Mouse (Mus musculus): ENCODE results near the gene Krt15. TPM values are rescaled to one million over a fixed set of nuclear protein-coding genes. Genes with fewer than 3 reads are reported as not detected.

Gene Krt15
- total RNA-seq (2021), result not detected
- long read RNA-seq, experiment 1, result 0 reads
- long read RNA-seq, experiment 2, result 0 reads

DNA sequence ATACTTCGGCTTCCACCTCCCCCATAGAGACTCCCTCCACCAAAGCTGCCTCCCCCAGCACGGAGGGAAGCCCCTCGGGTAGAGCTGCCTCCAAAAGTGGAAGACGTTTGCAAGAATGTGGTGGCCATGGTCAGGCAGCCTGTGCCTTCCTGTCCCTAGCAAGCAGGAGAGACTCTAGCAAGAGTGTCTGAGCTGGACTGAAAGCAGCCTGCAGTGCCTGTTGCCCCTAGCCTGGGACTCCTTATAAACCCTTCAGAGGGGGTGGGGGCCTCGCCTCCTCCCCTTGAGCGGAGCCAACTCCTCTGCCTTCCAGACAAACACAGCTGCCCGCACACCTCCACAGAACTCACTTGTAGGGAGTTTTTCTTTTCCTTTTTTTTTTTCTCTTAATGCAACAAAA is at the start of gene Krt15:
Gene Krt15, minus strand, starts transcription at position 198 of the 400 bp plus-strand sequence.
- no peak for TF ChIP-seq CTCF (IDR thresholded peaks at IDR 0.05)
- intact Hi-C loops (cut with DNase I), result no loop called here
- Histone ChIP-seq H3K27ac (no peak within 1 kb of the TSS), H3K4me3 (no peak within 1 kb of the TSS)
- no peak for DNase-seq

DNA sequence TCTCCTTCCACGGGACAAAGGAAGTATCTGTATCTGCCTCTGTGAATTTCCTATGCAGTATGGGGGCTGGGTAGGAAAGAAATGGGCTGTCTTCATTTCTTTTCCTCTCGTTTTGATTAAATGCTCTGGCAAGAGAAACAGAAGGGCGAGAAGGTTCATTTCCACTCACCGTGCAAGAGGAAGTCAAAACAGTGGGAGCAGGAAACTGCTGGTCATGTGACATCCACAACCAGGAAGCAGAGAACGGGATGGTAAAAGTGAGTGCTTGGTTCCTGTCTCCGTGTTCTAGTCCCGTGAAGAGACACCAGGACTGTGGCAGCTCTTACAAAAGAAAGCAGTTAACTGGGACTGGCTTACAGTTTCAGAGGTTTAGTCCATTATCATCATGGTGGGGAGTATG is 46.0 kb upstream of the Krt15 start:
- no peak overlapping the region for H3K4me3 ChIP-seq
- intact Hi-C loops (cut with DNase I), result no loop called here
- no peak for DNase-seq
- H3K27ac ChIP-seq, result no peak overlapping the region
- TF ChIP-seq CTCF (IDR thresholded peaks at IDR 0.05), result no peak

DNA sequence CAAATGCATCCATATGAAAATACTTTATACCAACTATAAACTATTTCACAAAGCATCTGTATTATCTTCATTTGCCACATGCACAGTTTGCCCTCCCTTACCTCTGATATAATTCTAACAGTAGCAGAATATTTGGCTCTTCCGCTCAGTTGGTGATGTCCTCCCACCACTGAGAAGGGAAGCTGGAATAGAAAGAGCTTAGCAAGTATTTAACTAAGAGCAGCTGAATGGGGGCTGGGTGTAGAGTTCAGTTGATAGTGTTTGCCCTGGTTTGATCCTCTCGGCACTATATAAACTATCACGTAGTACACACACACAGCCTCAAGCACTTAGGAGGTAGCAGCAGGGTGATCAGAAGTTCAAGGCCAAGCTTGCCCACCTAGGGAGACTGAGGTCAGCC is 43.5 kb upstream of the Krt15 start:
- H3K27ac ChIP-seq, result no peak overlapping the region
- no peak overlapping the region for H3K4me3 ChIP-seq
- DNase-seq, result no peak
- no peak for TF ChIP-seq CTCF (IDR thresholded peaks at IDR 0.05)
- intact Hi-C loops (cut with DNase I), result no loop called here

- no peak overlapping the region for H3K4me3 ChIP-seq
- no peak for TF ChIP-seq CTCF (IDR thresholded peaks at IDR 0.05)
- intact Hi-C loops (cut with DNase I), result no loop called here
These were observed 42.6 kb upstream of the Krt15 start for GRCm38 (mm10) chr11:100178307-100178706.

DNA sequence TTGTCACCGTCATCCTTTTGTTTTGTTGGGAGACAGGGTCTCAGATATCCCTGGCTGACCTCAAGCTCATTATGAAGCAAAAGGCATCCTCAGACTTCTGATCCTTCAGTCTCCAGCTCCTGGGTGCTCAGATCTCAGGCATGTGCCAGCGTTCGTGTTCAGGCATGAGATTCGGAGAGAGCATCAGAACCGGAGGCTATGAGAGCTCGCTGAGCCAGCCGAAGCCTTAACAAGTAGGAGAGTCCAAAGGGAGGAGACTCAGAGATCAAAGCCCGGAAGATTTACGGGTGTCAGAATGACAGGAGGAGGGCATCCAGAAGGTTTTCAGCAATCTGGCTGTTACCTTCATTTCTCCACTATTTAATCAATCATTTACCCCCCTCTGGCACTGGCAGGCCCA is 41.1 kb upstream of the Krt15 start:
- no peak overlapping the region for H3K27ac ChIP-seq
- no peak overlapping the region for H3K4me3 ChIP-seq
- intact Hi-C loops (cut with DNase I), result no loop called here
- no peak for DNase-seq
- no peak for TF ChIP-seq CTCF (IDR thresholded peaks at IDR 0.05)

More at GRCm38 (mm10) chr11:100178307-100178706, 42.6 kb upstream of the Krt15 start:
- H3K27ac ChIP-seq, result no peak overlapping the region
- DNase-seq, result no peak

DNA sequence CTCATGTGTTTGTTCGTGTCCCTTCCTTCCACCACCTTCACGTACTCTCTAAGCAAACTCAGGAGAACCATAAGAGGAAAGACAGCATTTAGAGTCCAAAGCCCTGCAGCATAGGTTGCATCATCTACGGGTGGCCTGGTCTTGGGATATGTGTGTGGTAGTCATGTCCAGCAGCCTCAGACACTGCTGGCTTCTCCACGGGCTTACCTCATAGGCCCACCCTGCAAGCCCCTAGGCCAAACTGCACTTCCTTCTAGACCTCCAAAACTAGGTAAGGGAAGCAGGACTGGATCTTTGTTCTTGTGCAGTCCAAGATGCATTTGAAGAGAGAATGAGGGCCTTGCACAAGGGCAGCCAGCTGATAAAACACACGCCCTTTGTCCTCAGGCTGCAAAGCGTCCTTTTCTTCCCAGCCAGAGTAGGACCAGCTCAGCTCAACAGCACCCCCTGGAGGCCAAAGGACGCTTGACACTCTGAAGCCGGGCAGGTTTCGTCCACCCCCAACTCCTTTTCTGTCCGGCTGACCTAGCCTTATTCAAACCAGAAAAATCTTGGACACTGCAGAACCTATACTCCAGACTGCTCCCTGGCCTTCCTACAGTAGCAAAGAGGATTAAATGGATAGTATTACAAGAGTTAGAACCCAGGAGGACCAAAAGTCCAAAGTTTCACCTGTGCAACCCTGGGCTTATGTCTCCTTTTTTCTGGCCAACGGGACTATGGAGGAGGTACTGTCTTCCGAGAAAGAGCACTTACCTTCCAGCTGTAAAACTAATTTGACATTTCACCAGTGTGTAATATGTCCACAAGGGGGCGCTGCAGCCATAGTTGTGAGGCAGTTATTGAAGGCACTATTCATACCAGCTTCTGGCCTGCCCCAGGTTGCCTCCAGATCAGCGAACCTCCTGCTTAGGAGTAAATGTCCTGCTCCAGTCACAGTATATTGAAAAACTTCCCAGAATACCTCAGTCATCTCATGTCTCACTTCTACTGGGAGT is 33.3 kb upstream of the Krt15 start:
- TF ChIP-seq CTCF (IDR thresholded peaks at IDR 0.05), result peak; percentile 60
- intact Hi-C loops (cut with DNase I), result loop anchor here (5.0 to 10.0 kb wide), 2 partner anchors 113 to 704 kb away; no protein-coding TSS in a partner anchor
- Histone ChIP-seq H3K4me3 (peak overlapping the region; percentile 5; the same call in 1 of the 2 replicates), H3K27ac (no peak overlapping the region)
- peak; percentile 72 for DNase-seq

DNA sequence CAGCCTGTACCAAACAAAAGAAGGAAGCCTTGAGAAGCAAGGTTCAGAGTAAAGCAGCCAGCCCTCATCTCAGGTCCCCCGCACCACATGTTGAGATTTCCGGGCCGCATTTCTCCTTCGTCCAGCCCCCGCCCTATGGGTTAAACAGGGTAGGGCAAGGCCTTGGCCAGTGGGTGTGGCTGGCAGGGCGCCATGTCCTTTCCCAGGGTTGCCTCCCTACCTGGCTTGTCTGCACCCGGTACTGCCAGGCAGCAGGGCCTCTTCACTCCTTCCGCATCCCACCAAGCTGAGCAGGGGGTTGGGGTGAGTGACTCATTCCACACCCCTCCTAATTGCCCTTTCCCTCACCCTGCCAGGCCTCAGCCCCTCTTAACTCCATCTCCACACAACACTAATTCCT is 32.3 kb upstream of the Krt15 start:
- H3K27ac ChIP-seq, result no peak overlapping the region
- no peak for DNase-seq

DNA sequence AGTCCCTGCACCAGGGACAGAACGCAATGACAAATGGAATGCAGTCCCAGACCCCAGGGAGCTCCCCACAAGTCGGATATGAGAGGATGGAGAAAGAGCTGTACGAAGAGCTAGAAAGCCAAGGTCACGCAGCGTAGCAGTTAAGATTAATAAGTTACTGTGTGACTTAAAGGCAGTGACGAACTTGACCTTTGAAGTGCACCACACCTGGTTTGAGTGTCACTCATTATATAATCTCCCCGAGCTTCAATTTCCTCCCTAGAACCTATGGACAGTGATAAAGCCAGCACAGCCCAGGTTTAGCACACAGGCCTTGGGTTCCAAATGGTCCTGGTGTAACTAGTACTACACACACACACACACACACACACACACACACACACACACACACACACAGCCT is 28.7 kb upstream of the Krt15 start:
- no peak overlapping the region for H3K27ac ChIP-seq
- intact Hi-C loops (cut with DNase I), result loop anchor here (10.0 kb wide), 1 partner anchor 700 kb away; no protein-coding TSS in a partner anchor
- no peak for TF ChIP-seq CTCF (IDR thresholded peaks at IDR 0.05)
- DNase-seq, result no peak
- H3K4me3 ChIP-seq, result no peak overlapping the region

More for the DNA sequence above, 32.3 kb upstream of the Krt15 start:
- TF ChIP-seq CTCF (IDR thresholded peaks at IDR 0.05), result no peak
- intact Hi-C loops (cut with DNase I), result loop anchor here (5.0 to 10.0 kb wide), 2 partner anchors 114 to 703 kb away; no protein-coding TSS in a partner anchor
- H3K4me3 ChIP-seq, result no peak overlapping the region

DNA sequence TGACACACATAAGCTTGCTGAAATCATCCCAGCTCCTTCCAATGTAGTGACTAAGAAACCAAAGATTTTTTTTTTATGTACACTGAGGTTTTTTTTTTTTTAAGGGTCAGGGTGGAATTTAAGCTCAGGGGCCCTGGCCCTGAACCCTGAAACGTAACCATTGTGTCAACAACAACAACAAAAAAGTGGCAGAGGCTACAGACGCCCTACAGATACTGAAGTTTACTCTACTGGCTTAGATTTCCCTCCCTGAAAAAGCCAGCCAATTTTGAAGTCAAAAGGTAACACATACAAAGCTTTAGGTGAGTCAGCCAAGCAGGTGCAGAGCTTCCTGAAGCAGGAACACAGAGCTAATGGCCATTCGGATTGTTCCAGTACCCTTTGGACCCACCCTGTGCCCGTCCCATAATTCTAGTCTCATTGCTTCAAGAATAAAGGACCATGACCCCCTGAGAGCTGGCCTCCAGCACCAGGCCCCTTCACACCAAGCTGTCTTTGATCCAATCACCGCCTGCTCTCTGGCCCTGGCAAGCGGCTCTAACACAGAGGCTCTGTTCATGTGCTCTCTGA is 22.3 kb upstream of the Krt15 start:
- intact Hi-C loops (cut with DNase I), result no loop called here
- Histone ChIP-seq H3K27ac (no peak overlapping the region), H3K4me3 (no peak overlapping the region)
- TF ChIP-seq CTCF (IDR thresholded peaks at IDR 0.05), result no peak
- DNase-seq, result no peak

DNA sequence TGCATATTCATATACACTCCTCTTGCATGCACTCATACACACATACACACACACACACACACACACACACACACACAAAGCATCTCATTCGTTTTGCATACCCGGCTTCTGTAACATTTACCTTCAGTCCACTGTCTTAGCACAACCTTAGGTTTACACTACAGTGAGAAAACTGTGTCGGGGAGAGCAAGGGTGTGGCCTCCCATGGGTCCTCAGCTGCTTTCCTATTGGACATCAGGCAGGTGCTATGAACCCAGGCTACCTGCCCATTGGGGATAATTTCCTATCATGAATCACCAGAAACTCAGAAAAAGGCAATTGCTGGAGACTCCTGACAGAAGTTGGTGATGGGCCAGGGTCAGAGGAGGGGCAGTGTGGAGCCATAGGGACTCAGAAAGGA is 21.6 kb upstream of the Krt15 start:
- no peak for DNase-seq
- intact Hi-C loops (cut with DNase I), result no loop called here
- TF ChIP-seq CTCF (IDR thresholded peaks at IDR 0.05), result no peak
- Histone ChIP-seq H3K27ac (no peak overlapping the region), H3K4me3 (no peak overlapping the region)

GRCm38 (mm10) chr11:100155497-100156255 is 19.9 kb upstream of the Krt15 start:
- intact Hi-C loops (cut with DNase I), result no loop called here
- Histone ChIP-seq H3K4me3 (no peak overlapping the region), H3K27ac (no peak overlapping the region)
- DNase-seq, result no peak
- TF ChIP-seq CTCF (IDR thresholded peaks at IDR 0.05), result no peak

DNA sequence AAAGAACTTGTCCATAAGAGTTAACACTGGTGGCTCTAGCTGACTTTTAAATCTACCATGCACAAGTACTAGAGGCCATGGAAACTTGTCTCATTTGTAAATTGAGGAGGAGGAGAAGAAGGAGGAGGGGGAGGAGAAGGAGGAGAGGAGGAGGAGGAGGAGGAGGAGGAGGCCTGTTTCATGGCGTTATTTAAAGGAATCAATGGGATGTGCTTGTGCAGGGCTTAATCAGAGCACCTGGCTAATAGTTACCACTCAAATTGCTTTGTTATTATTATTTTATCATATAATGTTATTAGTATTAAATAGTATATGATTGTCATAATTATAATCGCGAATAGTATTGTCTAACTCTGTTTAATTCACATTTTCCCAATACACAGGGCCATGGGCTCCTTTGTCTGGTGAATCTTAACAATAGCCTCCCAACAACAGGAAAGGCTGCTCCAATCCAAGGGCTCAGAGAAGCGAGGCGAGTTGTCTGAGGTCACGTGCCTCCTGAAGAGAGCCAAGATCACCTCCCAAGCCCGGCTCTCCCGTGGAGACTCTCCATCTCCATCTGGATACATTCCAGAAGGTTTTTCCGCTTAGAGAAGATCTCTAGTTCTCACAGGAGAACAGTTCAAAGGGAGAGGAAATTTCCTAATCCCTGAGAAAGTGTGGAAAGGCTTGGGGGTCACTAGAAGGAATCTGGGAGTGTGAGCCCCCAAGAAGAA is 13.0 kb upstream of the Krt15 start, which contains the start of gene Krt19:
Gene Krt19, minus strand, starts transcription at position 51 of the 716 bp plus-strand sequence.
- intact Hi-C loops (cut with DNase I), result no loop called here
- Histone ChIP-seq H3K4me3 (no peak within 1 kb of the TSS), H3K27ac (no peak within 1 kb of the TSS)
- no peak for DNase-seq
- no peak for TF ChIP-seq CTCF (IDR thresholded peaks at IDR 0.05)
